ENCODE assay signal across 35 mouse cellular contexts in the genomic region with DNA sequence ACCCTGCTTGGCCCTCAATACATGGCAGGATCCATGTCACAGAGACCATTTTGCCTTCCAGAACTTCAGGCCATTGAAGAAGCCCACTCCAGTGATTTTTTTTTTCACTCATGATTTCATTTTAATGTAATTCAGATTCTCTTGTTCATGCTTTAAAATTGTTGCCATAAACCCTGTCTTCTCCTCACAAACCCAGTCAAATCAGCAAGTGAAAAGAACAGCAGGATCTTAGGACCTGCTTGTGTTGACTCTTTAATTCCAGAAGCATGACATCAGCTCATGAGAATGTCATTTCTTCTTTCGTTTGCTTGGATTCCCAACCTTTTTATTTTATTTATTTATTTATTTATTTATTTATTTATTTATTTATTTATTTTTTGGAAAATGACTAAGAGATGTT.
"Had no signal": no experiment of that assay in that cellular context is flagged by ENCODE, and none has a peak within 500 bp of the region (broad histone marks: within the 10 kb centered on the region; RNA-seq: fewer than 3 reads in every experiment).

No protein-coding gene starts in this region.

- H3K27me3 ChIP-seq: heart, embryonic 12.5 days; heart, embryonic 13.5 days; heart, embryonic 15.5 days; hindbrain, embryonic 12.5 days; hindbrain, embryonic 13.5 days; hindbrain, embryonic 15.5 days; intestine, embryonic 15.5 days; kidney, embryonic 15.5 days had no signal

- H3K27ac ChIP-seq: heart, embryonic 10.5 days; heart, embryonic 13.5 days; heart, embryonic 15.5 days; hindbrain, embryonic 10.5 days; hindbrain, embryonic 12.5 days; hindbrain, embryonic 13.5 days; hindbrain, embryonic 14.5 days; hindbrain, embryonic 15.5 days; hindbrain, postnatal 0 days; intestine, embryonic 15.5 days; kidney, embryonic 15.5 days; kidney, postnatal 0 days; layer of hippocampus, adult 2 months had no signal

- H3K36me3 ChIP-seq: heart, embryonic 10.5 days; heart, embryonic 12.5 days; heart, embryonic 13.5 days; heart, embryonic 15.5 days; hindbrain, embryonic 10.5 days; hindbrain, embryonic 12.5 days; hindbrain, embryonic 13.5 days; hindbrain, embryonic 15.5 days; intestine, embryonic 15.5 days; kidney, embryonic 15.5 days had no signal

- H3K9ac ChIP-seq: heart, embryonic 12.5 days; heart, embryonic 13.5 days; heart, embryonic 15.5 days; hindbrain, embryonic 12.5 days; hindbrain, embryonic 13.5 days; hindbrain, embryonic 14.5 days; hindbrain, embryonic 15.5 days; intestine, embryonic 15.5 days; kidney, embryonic 15.5 days had no signal

- ATAC-seq: hindbrain, embryonic 16.5 days; hindbrain, postnatal 0 days; inflammation-experienced regulatory T-cells, adult 6 months; intestine, embryonic 15.5 days; intestine, embryonic 16.5 days; intestine, postnatal 0 days had no signal

- H3K4me1 ChIP-seq: heart, embryonic 10.5 days; heart, embryonic 12.5 days; heart, embryonic 13.5 days; heart, embryonic 15.5 days; hindbrain, embryonic 10.5 days; hindbrain, embryonic 12.5 days; hindbrain, embryonic 13.5 days; hindbrain, embryonic 15.5 days; intestine, embryonic 15.5 days; kidney, embryonic 15.5 days had no signal

- H3K9me3 ChIP-seq: heart, embryonic 10.5 days; heart, embryonic 12.5 days; hindbrain, embryonic 10.5 days; hindbrain, embryonic 12.5 days; hindbrain, embryonic 15.5 days; intestine, embryonic 15.5 days; kidney, embryonic 15.5 days had no signal

- H3K4me2 ChIP-seq: heart, embryonic 11.5 days; heart, embryonic 12.5 days; heart, embryonic 13.5 days; heart, embryonic 15.5 days; hindbrain, embryonic 12.5 days; hindbrain, embryonic 13.5 days; hindbrain, embryonic 14.5 days; hindbrain, embryonic 15.5 days; intestine, embryonic 15.5 days; kidney, embryonic 15.5 days had no signal

- DNase-seq: heart, postnatal 10 days; heart, postnatal 14 days; heart, postnatal 36 days; heart, postnatal 4 days; kidney, adult 11 months; kidney, adult 18-20 months; kidney, adult 2 months; kidney, adult 8-10 months; kidney, adult 9 months; kidney, postnatal 10 days; kidney, postnatal 14 days; kidney, postnatal 25 days; kidney, postnatal 36 days; kidney, postnatal 4 days; layer of hippocampus, adult 9-11 months; layer of hippocampus, postnatal 36 days had no signal

- H3K4me3 ChIP-seq: heart, embryonic 10.5 days; heart, embryonic 12.5 days; heart, embryonic 13.5 days; heart, embryonic 15.5 days; hindbrain, embryonic 10.5 days; hindbrain, embryonic 12.5 days; hindbrain, embryonic 13.5 days; hindbrain, embryonic 15.5 days; intestine, embryonic 15.5 days; kidney, embryonic 15.5 days; layer of hippocampus, adult 2 months had no signal
